Mouse (Mus musculus): ENCODE measurements around the gene Glipr2. TPM values are rescaled to one million over a fixed set of nuclear protein-coding genes. Genes with fewer than 3 reads are reported as not detected.

The Glipr2 gene
- polyA plus RNA-seq, 2 experiments, result 19.2 to 48.8 TPM

GRCm38 (mm10) chr4:43970393-43971330 is 13.5 kb downstream of the Glipr2 start:
- Histone ChIP-seq H3K27ac (no peak overlapping the region), H3K9me3 (ENCODE audit: control insufficient read depth, low read length) (no peaks in the 10 kb centered on the region), H3K4me2 (ENCODE audit: low read depth) (no peak overlapping the region), H3K36me3 (replicated peaks; ENCODE audit: control insufficient read depth, insufficient read depth, low read depth) (no peaks in the 10 kb centered on the region; the same call in 1 of the 2 replicates), H3K4me1 (replicated peaks; ENCODE audit: control insufficient read depth in 2 of 2, insufficient read depth in 2 of 2, low read length in 1 of 2) (peaks cover 23 to 47% of the 10 kb centered on the region in 2 experiments), H3K27me3 (ENCODE audit: control insufficient read depth, insufficient read depth, low read length) (no peaks in the 10 kb centered on the region), H3K9ac (replicated peaks) (no peak overlapping the region), H3K4me3 (ENCODE audit: insufficient read depth in 1 of 2, low read depth in 2 of 2, low read length in 2 of 2) (no peak overlapping the region)
- ATAC-seq (ENCODE audit: insufficient read depth), result no peak
- DNase-seq (ENCODE audit: low read depth in 3 of 3, low spot score in 3 of 3), result no peak
- TF ChIP-seq EP300 (IDR thresholded peaks at IDR 0.05; ENCODE audit: low read depth), result no peak
- no peak for TF ChIP-seq CTCF (IDR thresholded peaks at IDR 0.05; ENCODE audit: low read depth)
- WGBS (ENCODE audit: insufficient replicate concordance), result 81% methylated on average over 20 of the region's 20 CpGs

DNA sequence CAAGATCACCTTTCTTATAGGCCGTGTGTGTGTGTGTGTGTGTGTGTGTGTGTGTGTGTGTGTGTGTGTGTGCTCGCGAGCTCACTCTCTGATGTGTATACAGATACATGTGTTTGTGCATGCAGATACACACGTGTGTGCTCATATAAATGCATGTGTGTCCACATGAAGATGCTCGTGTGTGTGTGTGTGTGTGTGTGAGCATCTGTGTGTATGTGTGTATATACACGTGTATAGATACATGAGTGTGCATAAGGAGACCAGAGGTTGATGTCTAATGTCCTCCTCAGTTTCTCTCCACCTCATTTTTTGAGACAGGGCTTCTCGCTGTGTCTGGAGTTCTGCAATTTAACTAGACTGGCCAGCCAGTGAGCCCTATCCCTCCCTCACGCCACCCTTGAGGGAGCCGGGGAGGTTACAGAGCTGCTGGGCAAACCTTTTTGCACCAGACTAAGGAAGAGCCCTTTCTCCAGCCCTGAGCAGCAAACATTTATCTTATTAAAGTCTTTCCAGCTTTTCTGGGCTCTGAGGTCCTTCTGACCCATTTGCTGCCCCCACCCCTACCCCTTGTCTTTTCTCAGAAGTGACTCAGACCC is 14.4 kb downstream of the Glipr2 start:
- no peak overlapping the region for H3K4me3 ChIP-seq (ENCODE audit: insufficient read depth in 1 of 2, low read depth in 2 of 2, low read length in 2 of 2)
- TF ChIP-seq CTCF (IDR thresholded peaks at IDR 0.05; ENCODE audit: low read depth), result no peak
- no peak for TF ChIP-seq EP300 (IDR thresholded peaks at IDR 0.05; ENCODE audit: low read depth)
- peak; percentile 15; the same call in 1 of the 2 replicates for ATAC-seq (ENCODE audit: insufficient read depth)

DNA sequence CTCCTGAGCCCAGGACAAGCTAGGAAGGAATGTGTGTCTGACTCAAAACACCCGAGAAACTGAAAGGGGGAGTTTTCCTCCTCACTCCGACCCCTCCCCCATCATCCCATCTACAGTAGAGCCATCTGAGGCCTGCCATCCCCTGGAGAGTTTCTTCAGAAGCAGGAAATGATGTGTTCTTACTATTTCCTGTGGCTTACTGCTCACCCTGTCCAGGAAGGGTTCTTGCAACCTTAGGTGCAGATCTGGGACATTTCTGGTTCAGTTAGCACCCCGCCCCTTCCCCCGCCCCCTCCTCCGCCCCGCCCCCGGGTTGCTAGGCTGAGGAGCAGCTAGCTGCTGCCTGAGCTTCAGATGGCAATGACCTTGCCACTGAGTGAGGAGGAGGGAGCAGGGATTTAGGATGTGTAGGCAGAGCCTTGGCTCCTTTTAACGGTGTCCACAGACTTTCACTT is 15.0 kb downstream of the Glipr2 start:
- no peaks in the 10 kb centered on the region for H3K9me3 ChIP-seq (ENCODE audit: control insufficient read depth, low read length)
- no peaks in the 10 kb centered on the region for H3K27me3 ChIP-seq (ENCODE audit: control insufficient read depth, insufficient read depth, low read length)
- H3K9ac ChIP-seq (replicated peaks), result peak overlapping the region; percentile 9; the same call in 1 of the 2 replicates
- 2% methylated on average over 8 of the region's 8 CpGs for WGBS (ENCODE audit: insufficient replicate concordance)
- peak in 1 of 3 experiments; percentile 50 for DNase-seq (ENCODE audit: low read depth in 3 of 3, low spot score in 3 of 3)
- ATAC-seq (ENCODE audit: insufficient read depth), result peak; percentile 69
- TF ChIP-seq CTCF (IDR thresholded peaks at IDR 0.05; ENCODE audit: low read depth) (no peak), EP300 (IDR thresholded peaks at IDR 0.05; ENCODE audit: low read depth) (no peak)
- H3K27ac ChIP-seq, result peak overlapping the region; percentile 57
- H3K36me3 ChIP-seq (replicated peaks; ENCODE audit: control insufficient read depth, insufficient read depth, low read depth), result no peaks in the 10 kb centered on the region; the same call in 1 of the 2 replicates
- H3K4me2 ChIP-seq (ENCODE audit: low read depth), result peak overlapping the region; percentile 47; the same call in 1 of the 2 replicates
- peaks cover 12 to 34% of the 10 kb centered on the region in 2 experiments for H3K4me1 ChIP-seq (replicated peaks; ENCODE audit: control insufficient read depth in 2 of 2, insufficient read depth in 2 of 2, low read length in 1 of 2)
- no peak overlapping the region for H3K4me3 ChIP-seq (ENCODE audit: insufficient read depth in 1 of 2, low read depth in 2 of 2, low read length in 2 of 2)

More for the DNA sequence above, 14.4 kb downstream of the Glipr2 start:
- Histone ChIP-seq H3K4me2 (ENCODE audit: low read depth) (peak overlapping the region; percentile 47; the same call in 1 of the 2 replicates), H3K27ac (peak overlapping the region; percentile 57), H3K9ac (replicated peaks) (peak overlapping the region; percentile 9; the same call in 1 of the 2 replicates), H3K4me1 (replicated peaks; ENCODE audit: control insufficient read depth in 2 of 2, insufficient read depth in 2 of 2, low read length in 1 of 2) (peaks cover 13 to 39% of the 10 kb centered on the region in 2 experiments), H3K9me3 (ENCODE audit: control insufficient read depth, low read length) (no peaks in the 10 kb centered on the region), H3K36me3 (replicated peaks; ENCODE audit: control insufficient read depth, insufficient read depth, low read depth) (no peaks in the 10 kb centered on the region; the same call in 1 of the 2 replicates), H3K27me3 (ENCODE audit: control insufficient read depth, insufficient read depth, low read length) (no peaks in the 10 kb centered on the region)
- no peak for DNase-seq (ENCODE audit: low read depth in 3 of 3, low spot score in 3 of 3)
- WGBS (ENCODE audit: insufficient replicate concordance), result 48% methylated on average over 9 of the region's 9 CpGs

GRCm38 (mm10) chr4:43973526-43973981 is 16.4 kb downstream of the Glipr2 start:
- WGBS (ENCODE audit: insufficient replicate concordance), result 20% methylated on average over 4 of the region's 4 CpGs
- Histone ChIP-seq H3K27me3 (ENCODE audit: control insufficient read depth, insufficient read depth, low read length) (no peaks in the 10 kb centered on the region), H3K9me3 (ENCODE audit: control insufficient read depth, low read length) (no peaks in the 10 kb centered on the region), H3K4me3 (ENCODE audit: insufficient read depth in 1 of 2, low read depth in 2 of 2, low read length in 2 of 2) (no peak overlapping the region), H3K4me1 (replicated peaks; ENCODE audit: control insufficient read depth in 2 of 2, insufficient read depth in 2 of 2, low read length in 1 of 2) (peaks cover 6 to 25% of the 10 kb centered on the region in 2 experiments; a peak in 3 of 4 replicates), H3K36me3 (replicated peaks; ENCODE audit: control insufficient read depth, insufficient read depth, low read depth) (no peaks in the 10 kb centered on the region; the same call in 1 of the 2 replicates), H3K4me2 (ENCODE audit: low read depth) (no peak overlapping the region), H3K27ac (no peak overlapping the region), H3K9ac (replicated peaks) (no peak overlapping the region)
- DNase-seq (ENCODE audit: low read depth in 3 of 3, low spot score in 3 of 3) (no peak), ATAC-seq (ENCODE audit: insufficient read depth) (no peak)
- TF ChIP-seq CTCF (IDR thresholded peaks at IDR 0.05; ENCODE audit: low read depth) (no peak), EP300 (IDR thresholded peaks at IDR 0.05; ENCODE audit: low read depth) (no peak)

All from liver, embryonic 14.5 days (tissue).